In the genomic region with DNA sequence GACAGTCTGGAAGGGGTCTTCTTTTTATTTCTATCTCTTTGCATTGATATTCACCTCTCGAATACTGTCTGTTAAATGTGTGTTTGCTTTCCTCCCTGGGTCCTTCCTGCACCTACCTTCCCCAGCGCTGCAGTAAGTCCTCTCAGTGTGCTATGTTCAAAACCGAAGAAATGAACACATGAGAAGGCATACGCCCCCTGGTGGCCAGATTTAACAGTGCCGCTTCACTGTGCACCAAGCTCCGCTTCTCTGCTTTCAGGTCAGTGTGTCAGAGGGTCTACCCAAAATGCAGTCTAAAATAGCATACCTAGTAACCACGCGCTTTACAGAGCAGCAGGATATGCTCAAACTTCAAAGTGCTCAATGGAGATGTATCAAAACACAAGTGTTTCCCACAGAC, we compare ENCODE assay signal across 9 mouse cellular contexts. TPM values are rescaled to one million over a fixed set of nuclear protein-coding genes. Genes with fewer than 3 reads are reported as not detected.
DNase-seq lines count a peak whose midpoint lies in the region; ATAC-seq and TF ChIP-seq lines count a peak whose summit lies in the region.
"Had no signal": no experiment of that assay in that cellular context is flagged by ENCODE, and none has a peak within 500 bp of the region (broad histone marks: within the 10 kb centered on the region; RNA-seq: fewer than 3 reads in every experiment).

No protein-coding gene starts in this region.

- H3K36me3 ChIP-seq in intestine, embryonic 14.5 days (ENCODE audit: control insufficient read depth, insufficient read depth, low read length) = peaks cover 19% of the 10 kb centered on the region
- H3K36me3 ChIP-seq in intestine, embryonic 16.5 days (ENCODE audit: control insufficient read depth, insufficient read depth, low read length) = no peaks in the 10 kb centered on the region
- H3K36me3 ChIP-seq in forebrain, embryonic 12.5 days (replicated peaks) = peaks cover 22% of the 10 kb centered on the region
- peaks cover 39% of the 10 kb centered on the region for H3K36me3 ChIP-seq in limb, embryonic 10.5 days

- no peaks in the 10 kb centered on the region for H3K4me1 ChIP-seq in intestine, embryonic 14.5 days (replicated peaks; ENCODE audit: control insufficient read depth, insufficient read depth, low read length)
- H3K4me1 ChIP-seq in intestine, embryonic 16.5 days (ENCODE audit: control insufficient read depth, insufficient read depth, low read length) = no peaks in the 10 kb centered on the region
- H3K4me1 ChIP-seq in bone marrow, adult 2 months (ENCODE audit: control insufficient read depth, insufficient read depth, low read length) = no peaks in the 10 kb centered on the region; the same call in 1 of the 2 replicates
- peaks cover 9% of the 10 kb centered on the region for H3K4me1 ChIP-seq in forebrain, embryonic 12.5 days
- 0 out of 2 replicates have a peak, but pooled peaks cover 3% of the 10 kb centered on the region for H3K4me1 ChIP-seq in limb, embryonic 10.5 days

- 67% methylated on average over 8 of the region's 8 CpGs for WGBS in intestine, embryonic 14.5 days
- 59% methylated on average over 8 of the region's 8 CpGs for WGBS in intestine, embryonic 16.5 days
- 51% methylated on average over 8 of the region's 8 CpGs for WGBS in bone marrow, adult 2 months
- WGBS in forebrain, embryonic 12.5 days = 59% methylated on average over 8 of the region's 8 CpGs
- 67% methylated on average over 8 of the region's 8 CpGs for WGBS in limb, embryonic 10.5 days

- H3K9ac ChIP-seq in intestine, embryonic 14.5 days (ENCODE audit: low read length) = no peak overlapping the region
- no peak overlapping the region for H3K9ac ChIP-seq in intestine, embryonic 16.5 days (ENCODE audit: low read depth, low read length)
- H3K9ac ChIP-seq in forebrain, embryonic 12.5 days = no peak overlapping the region
- H3K9ac ChIP-seq: embryonic facial prominence, embryonic 12.5 days had no signal

- TF ChIP-seq CTCF in bone marrow, adult 2 months (IDR thresholded peaks at IDR 0.05; ENCODE audit: control insufficient read depth, insufficient read depth, low read length) = peak; percentile 72

- H3K9me3 ChIP-seq in intestine, embryonic 14.5 days (ENCODE audit: control insufficient read depth, low read length) = peaks cover 6% of the 10 kb centered on the region
- no peaks in the 10 kb centered on the region for H3K9me3 ChIP-seq in intestine, embryonic 16.5 days (ENCODE audit: control insufficient read depth, low read length)
- H3K9me3 ChIP-seq in forebrain, embryonic 12.5 days = no peaks in the 10 kb centered on the region
- peaks cover 5% of the 10 kb centered on the region; the same call in 1 of the 2 replicates for H3K9me3 ChIP-seq in limb, embryonic 10.5 days (replicated peaks)
- H3K9me3 ChIP-seq: embryonic facial prominence, embryonic 12.5 days had no signal

- ATAC-seq in intestine, embryonic 14.5 days (replicated peaks; ENCODE audit: low FRiP score, low TSS enrichment, low read depth) = no peak
- ATAC-seq in intestine, embryonic 16.5 days = no peak
- peak; percentile 36; the same call in 1 of the 2 replicates for ATAC-seq in forebrain, embryonic 12.5 days (ENCODE audit: low FRiP score)

- H3K27me3 ChIP-seq in intestine, embryonic 14.5 days (replicated peaks; ENCODE audit: control insufficient read depth, insufficient read depth, low read length) = no peaks in the 10 kb centered on the region
- no peaks in the 10 kb centered on the region for H3K27me3 ChIP-seq in intestine, embryonic 16.5 days (replicated peaks; ENCODE audit: control insufficient read depth, insufficient read depth, low read length)
- H3K27me3 ChIP-seq in forebrain, embryonic 12.5 days = no peaks in the 10 kb centered on the region
- H3K27me3 ChIP-seq in limb, embryonic 10.5 days (ENCODE audit: low read depth, poor library complexity, severe bottlenecking) = no peaks in the 10 kb centered on the region
- H3K27me3 ChIP-seq: embryonic facial prominence, embryonic 12.5 days had no signal

- H3K27ac ChIP-seq in intestine, embryonic 14.5 days (ENCODE audit: low read depth) = no peak overlapping the region
- no peak overlapping the region for H3K27ac ChIP-seq in intestine, embryonic 16.5 days (ENCODE audit: low read length)
- no peak overlapping the region for H3K27ac ChIP-seq in bone marrow, adult 2 months (ENCODE audit: control insufficient read depth, insufficient read depth, low read depth, low read length, poor library complexity)
- H3K27ac ChIP-seq in forebrain, embryonic 12.5 days = no peak overlapping the region
- no peak overlapping the region for H3K27ac ChIP-seq in limb, embryonic 10.5 days
- H3K27ac ChIP-seq: embryonic facial prominence, embryonic 12.5 days had no signal

- peak; percentile 76 for DNase-seq in intestine, embryonic 14.5 days (ENCODE audit: low spot score)
- peak; percentile 83 for DNase-seq in induced T-regulatory cell, adult 2 months (ENCODE audit: low read depth)
- peak; percentile 71 for DNase-seq in limb, embryonic 10.5 days (ENCODE audit: low spot score)
- DNase-seq in ovary, postnatal 36 days (ENCODE audit: low spot score) = peak; percentile 61
- peak; percentile 72 to 76 for DNase-seq in thymus, postnatal 36 days

- no peak for TF ChIP-seq POLR2A in bone marrow, adult 2 months (IDR thresholded peaks at IDR 0.05; ENCODE audit: borderline replicate concordance, control insufficient read depth, low read depth, low read length)

- no peak overlapping the region for H3K4me2 ChIP-seq in intestine, embryonic 14.5 days (ENCODE audit: low read length)
- H3K4me2 ChIP-seq in intestine, embryonic 16.5 days (ENCODE audit: low read depth, low read length) = no peak overlapping the region
- no peak overlapping the region for H3K4me2 ChIP-seq in forebrain, embryonic 12.5 days
- H3K4me2 ChIP-seq: embryonic facial prominence, embryonic 12.5 days had no signal

- H3K4me3 ChIP-seq in intestine, embryonic 14.5 days (ENCODE audit: low read depth, low read length) = no peak overlapping the region
- H3K4me3 ChIP-seq in intestine, embryonic 16.5 days (ENCODE audit: low read length) = no peak overlapping the region
- no peak overlapping the region for H3K4me3 ChIP-seq in bone marrow, adult 2 months (replicated peaks; ENCODE audit: control insufficient read depth, low read depth, low read length)
- no peak overlapping the region for H3K4me3 ChIP-seq in forebrain, embryonic 12.5 days (replicated peaks)
- no peak overlapping the region for H3K4me3 ChIP-seq in limb, embryonic 10.5 days
- H3K4me3 ChIP-seq: embryonic facial prominence, embryonic 12.5 days had no signal

RNA-seq across cellular contexts. Expression of a gene that starts 0.8 kb away (rescaled TPM):
- polyA plus RNA-seq in intestine, embryonic 14.5 days (2014; fragmentation: Nextera tagmentation; extraction: Ambion mirVana) = 1.0 and 1.1 TPM in 2 replicates
- polyA plus RNA-seq in intestine, embryonic 16.5 days (2015; fragmentation: Nextera tagmentation; extraction: Ambion mirVana) = 7.2 and 10.3 TPM in 2 replicates
- 2.8 TPM in 1 of 2 replicates, not detected in the other for polyA plus RNA-seq in bone marrow, adult 2 months (2011; ENCODE audit: insufficient read depth, insufficient read length, low replicate concordance, missing spikeins)
- polyA plus RNA-seq in forebrain, embryonic 12.5 days (2016; fragmentation: Nextera tagmentation; extraction: Ambion mirVana) = not detected in 2 replicates
- 0.04 TPM in 1 of 2 replicates, not detected in the other for polyA plus RNA-seq in limb, embryonic 10.5 days (2016; fragmentation: Nextera tagmentation; extraction: Ambion mirVana)

RNA-seq across cellular contexts. Expression of a gene that starts 14.4 kb away (rescaled TPM):
- 20.7 and 25.0 TPM in 2 replicates for polyA plus RNA-seq in intestine, embryonic 14.5 days (2014; fragmentation: Nextera tagmentation; extraction: Ambion mirVana)
- 16.5 and 16.6 TPM in 2 replicates for polyA plus RNA-seq in intestine, embryonic 16.5 days (2015; fragmentation: Nextera tagmentation; extraction: Ambion mirVana)
- polyA plus RNA-seq in bone marrow, adult 2 months (2011; ENCODE audit: insufficient read depth, insufficient read length, low replicate concordance, missing spikeins) = 1.6 and 4.2 TPM in 2 replicates
- polyA plus RNA-seq in forebrain, embryonic 12.5 days (2016; fragmentation: Nextera tagmentation; extraction: Ambion mirVana) = 19.2 and 22.1 TPM in 2 replicates
- polyA plus RNA-seq in limb, embryonic 10.5 days (2016; fragmentation: Nextera tagmentation; extraction: Ambion mirVana) = 22.3 and 26.5 TPM in 2 replicates

RNA-seq across cellular contexts. Expression of a gene that starts 18.0 kb away (rescaled TPM):
- 0.45 and 0.85 TPM in 2 replicates for polyA plus RNA-seq in intestine, embryonic 14.5 days (2014; fragmentation: Nextera tagmentation; extraction: Ambion mirVana)
- 0.31 and 0.55 TPM in 2 replicates for polyA plus RNA-seq in intestine, embryonic 16.5 days (2015; fragmentation: Nextera tagmentation; extraction: Ambion mirVana)
- not detected in 2 replicates for polyA plus RNA-seq in bone marrow, adult 2 months (2011; ENCODE audit: insufficient read depth, insufficient read length, low replicate concordance, missing spikeins)
- polyA plus RNA-seq in forebrain, embryonic 12.5 days (2016; fragmentation: Nextera tagmentation; extraction: Ambion mirVana) = 0.13 TPM in 1 of 2 replicates, not detected in the other
- polyA plus RNA-seq in limb, embryonic 10.5 days (2016; fragmentation: Nextera tagmentation; extraction: Ambion mirVana) = 1.5 and 2.1 TPM in 2 replicates
